Comparison of ENCODE assay signal across 8 mouse cellular contexts in the genomic region with DNA sequence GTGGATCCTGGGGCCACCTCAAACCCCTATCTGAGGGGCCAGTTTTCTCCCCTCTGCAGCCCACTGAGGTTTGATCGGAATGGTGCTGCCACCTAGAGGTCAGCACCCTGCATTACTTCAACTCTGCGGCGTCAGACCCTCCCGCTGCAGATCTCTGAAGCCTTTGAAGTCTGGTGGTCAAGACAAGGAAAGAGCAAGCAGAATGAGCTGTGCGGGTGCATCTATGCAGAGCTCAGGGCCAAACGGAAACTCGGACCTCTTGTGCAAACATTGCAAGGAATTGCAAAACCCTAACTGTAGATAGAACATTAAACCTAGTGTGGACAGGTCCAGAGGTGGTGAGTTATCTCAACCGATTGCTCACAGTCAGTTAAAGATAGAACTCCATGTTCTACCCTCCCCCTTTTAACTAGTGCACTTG. TPM values are rescaled to one million over a fixed set of nuclear protein-coding genes. Genes with fewer than 3 reads are reported as not detected.
A peak's percentile ranks its signal among the peaks of the same experiment; 100 is the strongest.
DNase-seq lines count a peak whose midpoint lies in the region; TF ChIP-seq lines count a peak whose summit lies in the region.

No protein-coding gene starts in this region.

- peak; percentile 52 to 76 for DNase-seq in heart, adult 18-20 months
- DNase-seq in heart, embryonic 10.5 days (ENCODE audit: low spot score) = no peak
- peak; percentile 44 for DNase-seq in CD4-positive helper T cell, adult 2 months (ENCODE audit: low read depth, low spot score)
- peak; percentile 47 for DNase-seq in adrenal gland, adult 8-10 months
- DNase-seq in kidney, postnatal 14 days = peak; percentile 34
- peak; percentile 68 to 71 for DNase-seq in lung, postnatal 4 days

- TF ChIP-seq CTCF in embryonic fibroblast, embryonic 13.5 days (IDR thresholded peaks at IDR 0.05; ENCODE audit: borderline replicate concordance, insufficient read depth, low read length) = peak; percentile 72
- peak; percentile 93 for TF ChIP-seq CTCF in testis, adult 2 months (IDR thresholded peaks at IDR 0.05; ENCODE audit: control insufficient read depth, insufficient read depth, insufficient replicate concordance, low read depth, low read length)

- no peaks in the 10 kb centered on the region for H3K36me3 ChIP-seq in heart, embryonic 10.5 days
- H3K36me3 ChIP-seq in testis, adult 2 months (ENCODE audit: control insufficient read depth, insufficient read depth, low read length) = no peaks in the 10 kb centered on the region

- peaks cover 38% of the 10 kb centered on the region for H3K27me3 ChIP-seq in heart, embryonic 10.5 days (ENCODE audit: insufficient read depth, poor library complexity, severe bottlenecking)
- H3K27me3 ChIP-seq in testis, adult 2 months (ENCODE audit: control insufficient read depth, insufficient read depth, low read length) = no peaks in the 10 kb centered on the region

- H3K4me3 ChIP-seq in heart, embryonic 10.5 days = no peak overlapping the region
- no peak overlapping the region for H3K4me3 ChIP-seq in embryonic fibroblast, embryonic 13.5 days (ENCODE audit: insufficient read depth, low read length)
- no peak overlapping the region for H3K4me3 ChIP-seq in testis, adult 2 months (ENCODE audit: control insufficient read depth, low read depth, low read length)

- no peak overlapping the region for H3K27ac ChIP-seq in heart, embryonic 10.5 days
- H3K27ac ChIP-seq in embryonic fibroblast, embryonic 13.5 days (ENCODE audit: insufficient read depth, low read length) = no peak overlapping the region
- H3K27ac ChIP-seq in testis, adult 2 months (ENCODE audit: control insufficient read depth, insufficient read depth, low read depth, low read length) = no peak overlapping the region

- no peaks in the 10 kb centered on the region for H3K4me1 ChIP-seq in heart, embryonic 10.5 days
- no peaks in the 10 kb centered on the region for H3K4me1 ChIP-seq in embryonic fibroblast, embryonic 13.5 days (ENCODE audit: control insufficient read depth, insufficient read depth, low read length)
- H3K4me1 ChIP-seq in testis, adult 2 months (ENCODE audit: control insufficient read depth, insufficient read depth, low read length) = peaks cover 2% of the 10 kb centered on the region; the same call in 1 of the 2 replicates

- no peak for TF ChIP-seq POLR2A in embryonic fibroblast, embryonic 13.5 days (IDR thresholded peaks at IDR 0.05; ENCODE audit: low read depth, low read length)
- no peak for TF ChIP-seq POLR2A in testis, adult 2 months (IDR thresholded peaks at IDR 0.05; ENCODE audit: control insufficient read depth, low read depth, low read length)

- no peaks in the 10 kb centered on the region for H3K9me3 ChIP-seq in heart, embryonic 10.5 days

- WGBS in heart, embryonic 10.5 days = 8% methylated on average over 8 of the region's 8 CpGs

RNA-seq across cellular contexts. Expression of a gene that starts 26.8 kb away (rescaled TPM):
- not detected for total RNA-seq in heart, adult 18-20 months (2021)
- polyA plus RNA-seq in heart, embryonic 10.5 days (2016; fragmentation: Nextera tagmentation; extraction: Ambion mirVana) = not detected in 2 replicates
- under 1 TPM in 1 of 4 experiments, not detected in 3; 0.31 TPM for total RNA-seq in adrenal gland, adult 8-10 months (2022)
- not detected in 2 replicates for polyA plus RNA-seq in embryonic fibroblast, embryonic 13.5 days (2011; ENCODE audit: insufficient read length, low read depth, missing spikeins)
- 1,340 and 1,395 TPM in 2 replicates for polyA plus RNA-seq in testis, adult 2 months (2012; rRNA removed)

RNA-seq across cellular contexts. Expression of a gene that starts 36.8 kb away (rescaled TPM):
- 10 to 100 TPM; 21.5 to 28.3 TPM for total RNA-seq in heart, adult 18-20 months (2021)
- 9.5 and 25.6 TPM in 2 replicates for polyA plus RNA-seq in heart, embryonic 10.5 days (2016; fragmentation: Nextera tagmentation; extraction: Ambion mirVana)
- total RNA-seq in adrenal gland, adult 8-10 months (2022) = 100 to 1,000 TPM; 288 to 361 (median 321) TPM
- polyA plus RNA-seq in embryonic fibroblast, embryonic 13.5 days (2011; ENCODE audit: insufficient read length, low read depth, missing spikeins) = 3.5 and 5.0 TPM in 2 replicates
- polyA plus RNA-seq in testis, adult 2 months (2012; rRNA removed) = 29.8 and 38.6 TPM in 2 replicates

RNA-seq across cellular contexts. Expression of a gene that starts 37.3 kb away (rescaled TPM):
- total RNA-seq in heart, adult 18-20 months (2021) = 10 to 100 TPM; 47.9 to 49.0 TPM
- polyA plus RNA-seq in heart, embryonic 10.5 days (2016; fragmentation: Nextera tagmentation; extraction: Ambion mirVana) = 0.75 and 1.4 TPM in 2 replicates
- 10 to 100 TPM; 47.5 to 53.8 (median 49.3) TPM for total RNA-seq in adrenal gland, adult 8-10 months (2022)
- 9.6 and 13.3 TPM in 2 replicates for polyA plus RNA-seq in embryonic fibroblast, embryonic 13.5 days (2011; ENCODE audit: insufficient read length, low read depth, missing spikeins)
- polyA plus RNA-seq in testis, adult 2 months (2012; rRNA removed) = 5.1 and 6.4 TPM in 2 replicates

RNA-seq across cellular contexts. Expression of a gene that starts 43.4 kb away (rescaled TPM):
- 1 to 10 TPM in 1 of 2 experiments, under 1 TPM in 1; 0.87 to 5.0 TPM for total RNA-seq in heart, adult 18-20 months (2021)
- 8.2 and 9.3 TPM in 2 replicates for polyA plus RNA-seq in heart, embryonic 10.5 days (2016; fragmentation: Nextera tagmentation; extraction: Ambion mirVana)
- 1 to 10 TPM; 4.6 to 7.9 (median 6.9) TPM for total RNA-seq in adrenal gland, adult 8-10 months (2022)
- 0.18 and 1.2 TPM in 2 replicates for polyA plus RNA-seq in embryonic fibroblast, embryonic 13.5 days (2011; ENCODE audit: insufficient read length, low read depth, missing spikeins)
- polyA plus RNA-seq in testis, adult 2 months (2012; rRNA removed) = 0.95 and 1.1 TPM in 2 replicates

RNA-seq across cellular contexts. Expression of a gene that starts 59.4 kb away (rescaled TPM):
- total RNA-seq in heart, adult 18-20 months (2021) = 10 to 100 TPM; 22.5 to 23.7 TPM
- 23.0 and 30.3 TPM in 2 replicates for polyA plus RNA-seq in heart, embryonic 10.5 days (2016; fragmentation: Nextera tagmentation; extraction: Ambion mirVana)
- 100 to 1,000 TPM in 2 of 4 experiments, 10 to 100 TPM in 2; 80.2 to 106 (median 96.4) TPM for total RNA-seq in adrenal gland, adult 8-10 months (2022)
- polyA plus RNA-seq in embryonic fibroblast, embryonic 13.5 days (2011; ENCODE audit: insufficient read length, low read depth, missing spikeins) = 90.6 and 110 TPM in 2 replicates
- 12.2 and 12.3 TPM in 2 replicates for polyA plus RNA-seq in testis, adult 2 months (2012; rRNA removed)

Comparison
In these comparisons a context has a peak if more than half of its experiments do, and no peak if none do; other contexts are left out.
1. RNA of a gene that starts 26.8 kb away (polyA plus RNA-seq): 1,340 to 1,395 TPM in testis, adult 2 months; not detected in heart, embryonic 10.5 days and not detected in embryonic fibroblast, embryonic 13.5 days; every median in the first group is over 1,000 times any median in the second.